Mouse (Mus musculus): Measurements from ENCODE around the gene Cars2. TPM values are rescaled to one million over a fixed set of nuclear protein-coding genes. Genes with fewer than 3 reads are reported as not detected.

Cars2 gene
- total and polyA plus RNA-seq, 3 experiments: 45.6 to 67.1 (median 46.4) TPM

DNA sequence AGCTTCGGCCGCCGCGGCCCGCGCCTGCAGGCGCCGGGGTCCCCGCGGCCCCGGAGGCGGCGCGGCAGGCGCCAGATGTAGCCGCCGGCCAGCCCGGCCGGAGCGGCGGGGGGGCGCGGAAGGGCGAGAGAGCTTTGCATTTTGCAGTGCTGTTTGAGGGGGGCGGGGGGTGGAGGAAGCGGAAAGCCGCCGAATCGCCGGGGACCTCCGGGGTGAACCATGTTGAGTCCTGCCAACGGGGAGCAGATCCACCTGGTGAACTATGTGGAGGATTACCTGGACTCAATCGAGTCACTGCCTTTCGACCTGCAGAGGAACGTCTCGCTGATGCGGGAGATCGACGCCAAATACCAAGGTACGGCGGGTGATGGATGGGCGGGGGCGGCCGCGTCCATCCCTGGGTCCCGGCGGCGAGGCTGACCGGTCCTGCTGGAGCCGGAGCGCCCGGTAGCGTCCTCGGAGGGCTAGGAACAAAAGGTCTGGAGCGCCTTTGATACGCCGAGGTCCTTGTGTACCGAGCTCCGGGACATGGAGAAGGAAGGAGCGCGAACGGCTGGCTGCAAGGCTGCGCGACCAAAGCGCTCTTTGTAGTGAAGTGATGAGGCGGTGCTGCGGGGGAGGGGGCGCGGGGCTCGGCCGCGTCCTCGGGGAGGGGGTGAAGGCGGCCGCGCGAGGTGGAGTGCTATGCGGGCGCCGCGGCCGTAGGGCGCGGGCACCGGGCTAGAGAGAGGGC lies 6.3 kb upstream of the Cars2 start:
- no peak for TF ChIP-seq NRF1 (IDR thresholded peaks at IDR 0.05; ENCODE audit: low read depth, low read length)
- TF ChIP-seq UBTF (IDR thresholded peaks at IDR 0.05; ENCODE audit: low read depth, low read length): peak; percentile 89
- no peak for TF ChIP-seq MAFK (IDR thresholded peaks at IDR 0.05; ENCODE audit: insufficient replicate concordance, low read length)
- no peak for TF ChIP-seq TCF12 (IDR thresholded peaks at IDR 0.05; ENCODE audit: low read depth, low read length)
- no peak for TF ChIP-seq E2F4 (IDR thresholded peaks at IDR 0.05; ENCODE audit: insufficient replicate concordance, low read depth, low read length)
- TF ChIP-seq TBP (conservative IDR thresholded peaks at IDR 0.05; ENCODE audit: low read depth, low read length): no peak
- no peak for TF ChIP-seq MEF2A (IDR thresholded peaks at IDR 0.05; ENCODE audit: borderline replicate concordance, low read depth, low read length)
- TF ChIP-seq CHD1 (IDR thresholded peaks at IDR 0.05; ENCODE audit: low read depth, low read length): peak; percentile 22; the same call in 1 of the 2 replicates
- TF ChIP-seq SIN3A (IDR thresholded peaks at IDR 0.05; ENCODE audit: low read length): peak; percentile 66
- dilution Hi-C loops (cut with MboI; ENCODE audit: extremely low pct_ligation_motif_present, extremely low pct_unique_long_range_greater_than_20kb, low sequenced_read_pairs) (no loop called here), in situ Hi-C loops (cut with MboI; ENCODE audit: low pct_ligation_motif_present, low pct_unique_long_range_greater_than_20kb, low sequenced_read_pairs) (no loop called here)
- Histone ChIP-seq H3K27me3 (replicated peaks) (no peaks in the 10 kb centered on the region), H3K4me2 (ENCODE audit: insufficient read depth, low read depth, poor library complexity, severe bottlenecking) (peak overlapping the region; percentile 25; the same call in 1 of the 2 replicates), H3K4me1 (ENCODE audit: control insufficient read depth in 1 of 2, insufficient read depth in 2 of 2) (peaks cover 10 to 34% of the 10 kb centered on the region in 2 experiments; a peak in 2 of 4 replicates), H3K36me3 (replicated peaks in 1 of 2; ENCODE audit: control insufficient read depth in 1 of 2, insufficient read depth in 1 of 2, low read length in 1 of 2) (peaks cover 9 to 17% of the 10 kb centered on the region in 2 experiments), H3K9ac (ENCODE audit: insufficient read depth, low read depth) (peak overlapping the region; percentile 70), H3K79me2 (replicated peaks; ENCODE audit: control insufficient read depth, extremely low read depth, insufficient read depth, poor library complexity, severe bottlenecking) (peaks cover 39% of the 10 kb centered on the region), H3K27ac (ENCODE audit: insufficient read depth, low read depth) (peak overlapping the region; percentile 29; the same call in 1 of the 2 replicates), H3K4me3 (replicated peaks in 1 of 3; ENCODE audit: low read depth in 2 of 3, low read length in 2 of 3, poor library complexity in 1 of 3) (peak overlapping the region; percentile 65 to 77 (median 65)), H3K9me3 (replicated peaks; ENCODE audit: low read length) (no peaks in the 10 kb centered on the region)
- DNase-seq (ENCODE audit: extremely low read depth): no peak

GRCm38 (mm10) chr8:11555720-11556591 lies 5.4 kb upstream of the Cars2 start:
- peak overlapping the region; percentile 93 for H3K27ac ChIP-seq (ENCODE audit: insufficient read depth, low read depth)
- H3K4me1 ChIP-seq (ENCODE audit: control insufficient read depth in 1 of 2, insufficient read depth in 2 of 2): peaks cover 8 to 41% of the 10 kb centered on the region in 2 experiments; a peak in 3 of 4 replicates
- no peaks in the 10 kb centered on the region for H3K27me3 ChIP-seq (replicated peaks)
- peak; percentile 99 for DNase-seq (ENCODE audit: extremely low read depth)
- H3K9ac ChIP-seq (ENCODE audit: insufficient read depth, low read depth): peak overlapping the region; percentile 82
- dilution Hi-C loops (cut with MboI; ENCODE audit: extremely low pct_ligation_motif_present, extremely low pct_unique_long_range_greater_than_20kb, low sequenced_read_pairs): no loop called here
- H3K79me2 ChIP-seq (replicated peaks; ENCODE audit: control insufficient read depth, extremely low read depth, insufficient read depth, poor library complexity, severe bottlenecking): peaks cover 33% of the 10 kb centered on the region
- peak overlapping the region; percentile 65 to 77 (median 74) for H3K4me3 ChIP-seq (replicated peaks in 1 of 3; ENCODE audit: low read depth in 2 of 3, low read length in 2 of 3, poor library complexity in 1 of 3)
- in situ Hi-C loops (cut with MboI; ENCODE audit: low pct_ligation_motif_present, low pct_unique_long_range_greater_than_20kb, low sequenced_read_pairs): no loop called here
- no peaks in the 10 kb centered on the region for H3K9me3 ChIP-seq (replicated peaks; ENCODE audit: low read length)
- H3K4me2 ChIP-seq (ENCODE audit: insufficient read depth, low read depth, poor library complexity, severe bottlenecking): peak overlapping the region; percentile 38; the same call in 1 of the 2 replicates
- peaks cover 0 to 8% of the 10 kb centered on the region in 2 experiments for H3K36me3 ChIP-seq (replicated peaks in 1 of 2; ENCODE audit: control insufficient read depth in 1 of 2, insufficient read depth in 1 of 2, low read length in 1 of 2)
- TF ChIP-seq POLR2A (IDR thresholded peaks at IDR 0.05; ENCODE audit: low read depth, low read length) (peak; percentile 99), E2F4 (IDR thresholded peaks at IDR 0.05; ENCODE audit: insufficient replicate concordance, low read depth, low read length) (no peak), TCF12 (IDR thresholded peaks at IDR 0.05; ENCODE audit: low read depth, low read length) (peak; percentile 83), UBTF (IDR thresholded peaks at IDR 0.05; ENCODE audit: low read depth, low read length) (no peak; the same call in 1 of the 2 replicates), IRF4 (IDR thresholded peaks at IDR 0.05; ENCODE audit: low read depth, low read length) (no peak; the same call in 1 of the 2 replicates), ZNF384 (IDR thresholded peaks at IDR 0.05; ENCODE audit: low read depth, low read length) (no peak; the same call in 1 of the 2 replicates), MAZ (IDR thresholded peaks at IDR 0.05; ENCODE audit: low read depth, low read length) (peak; percentile 83; the same call in 1 of the 2 replicates), HCFC1 (IDR thresholded peaks at IDR 0.05; ENCODE audit: low read depth, low read length) (peak; percentile 80), BHLHE40 (IDR thresholded peaks at IDR 0.05; ENCODE audit: low read depth, low read length) (peak; percentile 82), CTCF (conservative IDR thresholded peaks at IDR 0.05 in 1 of 2, IDR thresholded peaks at IDR 0.05 in 1 of 2; ENCODE audit: low read depth in 2 of 2, low read length in 2 of 2) (no peak), MYC (IDR thresholded peaks at IDR 0.05; ENCODE audit: low read depth, low read length) (0 out of 2 replicates have a peak, but pooled peaks have one; percentile 20), SMC3 (IDR thresholded peaks at IDR 0.05; ENCODE audit: low read depth, low read length) (no peak), MAX (IDR thresholded peaks at IDR 0.05; ENCODE audit: low read length) (peak; percentile 58; the same call in 1 of the 2 replicates), RCOR1 (conservative IDR thresholded peaks at IDR 0.05; ENCODE audit: low read depth, low read length) (no peak), ZMIZ1 (IDR thresholded peaks at IDR 0.05; ENCODE audit: low read depth, low read length) (peak; percentile 97), EP300 (IDR thresholded peaks at IDR 0.05; ENCODE audit: low read length) (no peak), MEF2A (IDR thresholded peaks at IDR 0.05; ENCODE audit: borderline replicate concordance, low read depth, low read length) (0 out of 2 replicates have a peak, but pooled peaks have one; percentile 52), KAT2A (IDR thresholded peaks at IDR 0.05; ENCODE audit: insufficient replicate concordance, low read length) (0 out of 2 replicates have a peak, but pooled peaks have one; percentile 15), POLR2AphosphoS2 (IDR thresholded peaks at IDR 0.05; ENCODE audit: low read depth, low read length) (peak; percentile 57; the same call in 1 of the 2 replicates), SIN3A (IDR thresholded peaks at IDR 0.05; ENCODE audit: low read length) (peak; percentile 25), USF2 (conservative IDR thresholded peaks at IDR 0.05; ENCODE audit: low read depth, low read length) (no peak), ELF1 (IDR thresholded peaks at IDR 0.05; ENCODE audit: low read depth, low read length) (peak; percentile 94), CHD1 (IDR thresholded peaks at IDR 0.05; ENCODE audit: low read depth, low read length) (no peak; the same call in 1 of the 2 replicates), CHD2 (IDR thresholded peaks at IDR 0.05; ENCODE audit: low read length) (peak; percentile 43; the same call in 1 of the 2 replicates)

All from CH12.LX (cell line).